Mouse (Mus musculus) urinary bladder, postnatal 36 days (tissue): ENCODE results near the gene Erich6b.

ENCODE experiments used
- DNase-seq, 2 experiments: peaks; one replicate each; pipeline ENCODE4 v3.0.0; 2022; ENCODE audit warnings: low spot score in 2 of 2, mixed read lengths in 1 of 2

Erich6b gene

DNA sequence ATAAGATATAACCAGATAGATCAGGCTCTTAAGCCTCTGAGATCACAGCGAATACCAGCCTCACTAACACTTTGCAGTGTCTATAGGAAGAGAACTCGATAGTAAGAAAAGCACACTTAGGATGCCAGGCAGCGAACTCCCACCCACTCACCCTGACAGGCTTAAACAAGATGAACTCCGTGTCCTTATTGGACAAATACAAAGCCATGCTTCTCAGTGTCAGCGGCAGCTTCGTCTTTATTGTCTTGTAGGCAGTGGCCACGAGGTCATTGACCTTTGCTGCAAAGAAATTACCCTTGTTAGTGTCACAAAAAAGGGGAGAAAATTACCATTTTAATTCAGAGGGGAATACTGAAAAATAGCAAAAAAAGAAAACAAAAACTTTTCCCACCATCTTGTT, 65.7 kb downstream of the Erich6b start:
- DNase-seq = no peak

DNA sequence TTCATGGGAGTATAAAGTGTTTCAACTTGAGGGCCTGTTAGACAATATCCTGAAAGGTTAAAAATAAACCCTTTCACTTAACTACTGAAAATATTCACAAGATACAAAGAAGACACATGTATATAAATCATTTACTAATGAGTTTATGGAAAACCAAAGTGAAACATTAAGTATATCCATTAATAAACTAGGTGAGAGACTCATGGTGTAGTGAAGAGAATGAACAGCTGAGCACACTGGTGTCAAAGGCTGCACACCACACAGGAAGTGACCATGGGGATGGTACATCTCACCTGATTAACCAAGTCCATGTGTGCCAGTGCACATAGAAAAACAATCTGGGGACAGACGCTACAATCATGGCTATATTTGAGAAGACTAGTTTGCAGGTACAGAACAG, 66.9 kb downstream of the Erich6b start:
- no peak for DNase-seq

- no peak for DNase-seq
Observed at GRCm38 (mm10) chr14:75711731-75712130, 69.7 kb downstream of the Erich6b start.

DNA sequence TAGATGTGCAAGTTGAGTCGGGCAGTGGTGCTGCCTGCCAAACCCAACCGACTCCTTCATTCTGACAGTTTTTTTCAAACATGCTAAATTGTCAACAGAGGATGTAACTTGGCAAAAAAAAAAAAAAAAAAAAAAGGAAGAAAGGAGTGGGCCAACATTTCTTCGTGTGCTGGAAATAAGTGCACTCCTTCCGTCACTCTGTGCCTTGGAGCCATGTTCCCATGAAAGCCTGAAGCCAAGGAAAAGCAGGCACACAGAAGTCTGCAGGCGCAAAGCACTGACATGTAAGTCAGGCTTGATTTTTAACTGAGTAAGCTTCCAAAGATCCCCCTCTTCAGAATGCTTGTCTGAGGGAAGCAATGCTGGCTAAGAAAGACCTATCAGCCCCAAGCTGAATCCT, 70.6 kb downstream of the Erich6b start:
- no peak for DNase-seq

- DNase-seq = no peak
Observed at GRCm38 (mm10) chr14:75713661-75714060, 71.6 kb downstream of the Erich6b start.

GRCm38 (mm10) chr14:75716410-75716809, 74.4 kb downstream of the Erich6b start:
- no peak for DNase-seq
